25 mouse cellular contexts compared by ENCODE assay signal in the genomic region with DNA sequence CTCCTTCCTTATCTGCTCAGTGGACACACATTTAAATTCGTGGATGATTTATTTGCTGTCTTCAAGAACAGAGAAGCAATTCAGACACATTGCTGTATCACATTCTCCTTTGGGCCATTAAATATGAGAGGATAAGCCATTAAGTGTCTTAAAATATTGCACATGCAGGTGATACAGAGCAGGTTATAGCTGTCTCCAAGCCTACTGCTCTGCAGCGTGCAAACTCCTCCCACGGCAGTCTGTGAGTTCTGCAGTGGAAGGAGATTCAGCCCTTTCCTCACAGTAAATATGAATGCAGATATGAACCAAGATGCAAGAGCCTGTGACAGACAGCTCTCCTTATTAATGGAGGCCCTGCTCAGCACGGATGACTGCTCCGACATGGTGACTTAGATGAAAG.
DNase-seq lines count a peak whose midpoint lies in the region; ATAC-seq lines count a peak whose summit lies in the region.
"Had no signal": no experiment of that assay in that cellular context is flagged by ENCODE, and none has a peak within 500 bp of the region (broad histone marks: within the 10 kb centered on the region; RNA-seq: fewer than 3 reads in every experiment).

No protein-coding gene starts in this region.

- H3K36me3 ChIP-seq in hindbrain, embryonic 15.5 days: no peaks in the 10 kb centered on the region
- H3K36me3 ChIP-seq in hindbrain, embryonic 12.5 days: no peaks in the 10 kb centered on the region
- H3K36me3 ChIP-seq in neural tube, embryonic 12.5 days: no peaks in the 10 kb centered on the region
- no peaks in the 10 kb centered on the region for H3K36me3 ChIP-seq in neural tube, embryonic 14.5 days (ENCODE audit: control insufficient read depth, insufficient read depth, low read length)
- H3K36me3 ChIP-seq: forebrain, embryonic 10.5 days; G1E; hindbrain, embryonic 10.5 days had no signal

- WGBS in hindbrain, embryonic 15.5 days: 80% methylated on average over 5 of the region's 5 CpGs
- WGBS in hindbrain, embryonic 12.5 days: 87% methylated on average over 5 of the region's 5 CpGs
- 86% methylated on average over 5 of the region's 5 CpGs for WGBS in neural tube, embryonic 12.5 days
- 71% methylated on average over 5 of the region's 5 CpGs for WGBS in neural tube, embryonic 14.5 days

- H3K9ac ChIP-seq in hindbrain, embryonic 15.5 days: no peak overlapping the region
- H3K9ac ChIP-seq in hindbrain, embryonic 12.5 days: no peak overlapping the region
- H3K9ac ChIP-seq in neural tube, embryonic 12.5 days: no peak overlapping the region
- H3K9ac ChIP-seq in neural tube, embryonic 14.5 days (replicated peaks; ENCODE audit: low read depth, low read length): no peak overlapping the region
- H3K9ac ChIP-seq: forebrain, embryonic 13.5 days had no signal

- H3K4me2 ChIP-seq in hindbrain, embryonic 15.5 days: no peak overlapping the region
- no peak overlapping the region for H3K4me2 ChIP-seq in hindbrain, embryonic 12.5 days (replicated peaks)
- H3K4me2 ChIP-seq in neural tube, embryonic 12.5 days (replicated peaks): no peak overlapping the region
- no peak overlapping the region for H3K4me2 ChIP-seq in neural tube, embryonic 14.5 days (ENCODE audit: low read depth, low read length)
- H3K4me2 ChIP-seq: forebrain, embryonic 13.5 days; heart, embryonic 11.5 days had no signal

- H3K27me3 ChIP-seq in hindbrain, embryonic 15.5 days: no peaks in the 10 kb centered on the region
- no peaks in the 10 kb centered on the region for H3K27me3 ChIP-seq in hindbrain, embryonic 12.5 days
- H3K27me3 ChIP-seq in neural tube, embryonic 12.5 days (replicated peaks): no peaks in the 10 kb centered on the region
- H3K27me3 ChIP-seq in neural tube, embryonic 14.5 days (ENCODE audit: control insufficient read depth, insufficient read depth, low read length): no peaks in the 10 kb centered on the region
- H3K27me3 ChIP-seq: CH12.LX; forebrain, embryonic 13.5 days had no signal

- DNase-seq in neural tube, embryonic 10.5 days (ENCODE audit: extremely low spot score, low spot score): no peak
- DNase-seq in adrenal gland, adult (ENCODE audit: inconsistent age in 2 of 2, low spot score in 1 of 2): no peak
- DNase-seq: adrenal gland, adult 2 months; adrenal gland, postnatal 14 days; B cell, adult 2 months; cerebellum, adult 11-12 months; cerebellum, adult 8-10 months; cerebellum, postnatal 10 days; gastrocnemius, postnatal 10 days; gastrocnemius, postnatal 36 days had no signal

- H3K9me3 ChIP-seq in hindbrain, embryonic 15.5 days: no peaks in the 10 kb centered on the region
- no peaks in the 10 kb centered on the region for H3K9me3 ChIP-seq in hindbrain, embryonic 12.5 days (replicated peaks)
- H3K9me3 ChIP-seq in neural tube, embryonic 12.5 days: no peaks in the 10 kb centered on the region
- no peaks in the 10 kb centered on the region for H3K9me3 ChIP-seq in neural tube, embryonic 14.5 days (ENCODE audit: control insufficient read depth, low read length)
- H3K9me3 ChIP-seq: forebrain, embryonic 10.5 days; forebrain, embryonic 13.5 days; hindbrain, embryonic 10.5 days had no signal

- ATAC-seq in hindbrain, embryonic 15.5 days (ENCODE audit: low FRiP score, low read depth): peak; percentile 74; the same call in 1 of the 2 replicates
- no peak for ATAC-seq in hindbrain, embryonic 12.5 days (ENCODE audit: low FRiP score)
- ATAC-seq in neural tube, embryonic 12.5 days (ENCODE audit: low FRiP score, low read depth): 0 out of 2 replicates have a peak, but pooled peaks have one; percentile 25
- ATAC-seq in neural tube, embryonic 14.5 days (ENCODE audit: low read depth): peak; percentile 65
- ATAC-seq: forebrain, embryonic 13.5 days; forebrain, embryonic 16.5 days; hindbrain, postnatal 0 days; inflammation-experienced regulatory T-cells, adult 6 months; intestine, embryonic 16.5 days; Patski had no signal

- no peak overlapping the region for H3K4me3 ChIP-seq in hindbrain, embryonic 15.5 days
- no peak overlapping the region for H3K4me3 ChIP-seq in hindbrain, embryonic 12.5 days
- H3K4me3 ChIP-seq in neural tube, embryonic 12.5 days: no peak overlapping the region
- no peak overlapping the region for H3K4me3 ChIP-seq in neural tube, embryonic 14.5 days (ENCODE audit: low read depth, low read length)
- H3K4me3 ChIP-seq: forebrain, embryonic 10.5 days; forebrain, embryonic 13.5 days; hindbrain, embryonic 10.5 days had no signal

- H3K27ac ChIP-seq in hindbrain, embryonic 15.5 days (replicated peaks): no peak overlapping the region
- H3K27ac ChIP-seq in hindbrain, embryonic 12.5 days: no peak overlapping the region
- no peak overlapping the region for H3K27ac ChIP-seq in neural tube, embryonic 12.5 days
- H3K27ac ChIP-seq in neural tube, embryonic 14.5 days (ENCODE audit: low read depth, low read length): no peak overlapping the region
- H3K27ac ChIP-seq: forebrain, embryonic 10.5 days; forebrain, embryonic 13.5 days; hindbrain, embryonic 10.5 days; hindbrain, postnatal 0 days had no signal

- no peaks in the 10 kb centered on the region for H3K4me1 ChIP-seq in hindbrain, embryonic 15.5 days (replicated peaks)
- no peaks in the 10 kb centered on the region for H3K4me1 ChIP-seq in hindbrain, embryonic 12.5 days
- H3K4me1 ChIP-seq in neural tube, embryonic 12.5 days: no peaks in the 10 kb centered on the region
- no peaks in the 10 kb centered on the region for H3K4me1 ChIP-seq in neural tube, embryonic 14.5 days (ENCODE audit: control insufficient read depth, insufficient read depth, low read length)
- H3K4me1 ChIP-seq: forebrain, embryonic 10.5 days; forebrain, embryonic 13.5 days; hindbrain, embryonic 10.5 days had no signal
